Mouse (Mus musculus): ENCODE data around the gene Ubash3b.

The Ubash3b gene

DNA sequence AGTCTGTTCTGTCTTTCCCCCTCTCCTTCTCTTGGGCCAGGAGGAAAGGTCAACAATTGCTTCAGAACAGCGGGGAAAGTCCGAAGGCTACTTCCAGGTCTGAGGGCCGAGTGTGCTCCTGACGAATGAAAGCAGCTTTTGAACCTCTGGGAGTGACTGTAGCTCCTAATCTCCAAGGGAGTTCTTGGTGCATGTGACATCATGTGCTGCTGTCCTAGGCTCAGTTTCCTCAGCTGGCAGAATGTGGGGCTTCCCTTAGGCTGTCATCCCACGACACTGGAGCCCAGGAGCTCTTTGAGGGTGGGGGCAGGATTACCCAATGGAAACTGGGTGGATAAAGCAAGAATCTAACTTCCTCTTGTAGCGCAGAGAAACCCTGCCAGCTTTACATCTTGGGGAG is at the start of gene Ubash3b:
TSS of gene Ubash3b (minus strand) at position 285 of the 400 bp plus-strand sequence.
- no peak for DNase-seq (ENCODE audit: extremely low read depth, low read depth)

DNA sequence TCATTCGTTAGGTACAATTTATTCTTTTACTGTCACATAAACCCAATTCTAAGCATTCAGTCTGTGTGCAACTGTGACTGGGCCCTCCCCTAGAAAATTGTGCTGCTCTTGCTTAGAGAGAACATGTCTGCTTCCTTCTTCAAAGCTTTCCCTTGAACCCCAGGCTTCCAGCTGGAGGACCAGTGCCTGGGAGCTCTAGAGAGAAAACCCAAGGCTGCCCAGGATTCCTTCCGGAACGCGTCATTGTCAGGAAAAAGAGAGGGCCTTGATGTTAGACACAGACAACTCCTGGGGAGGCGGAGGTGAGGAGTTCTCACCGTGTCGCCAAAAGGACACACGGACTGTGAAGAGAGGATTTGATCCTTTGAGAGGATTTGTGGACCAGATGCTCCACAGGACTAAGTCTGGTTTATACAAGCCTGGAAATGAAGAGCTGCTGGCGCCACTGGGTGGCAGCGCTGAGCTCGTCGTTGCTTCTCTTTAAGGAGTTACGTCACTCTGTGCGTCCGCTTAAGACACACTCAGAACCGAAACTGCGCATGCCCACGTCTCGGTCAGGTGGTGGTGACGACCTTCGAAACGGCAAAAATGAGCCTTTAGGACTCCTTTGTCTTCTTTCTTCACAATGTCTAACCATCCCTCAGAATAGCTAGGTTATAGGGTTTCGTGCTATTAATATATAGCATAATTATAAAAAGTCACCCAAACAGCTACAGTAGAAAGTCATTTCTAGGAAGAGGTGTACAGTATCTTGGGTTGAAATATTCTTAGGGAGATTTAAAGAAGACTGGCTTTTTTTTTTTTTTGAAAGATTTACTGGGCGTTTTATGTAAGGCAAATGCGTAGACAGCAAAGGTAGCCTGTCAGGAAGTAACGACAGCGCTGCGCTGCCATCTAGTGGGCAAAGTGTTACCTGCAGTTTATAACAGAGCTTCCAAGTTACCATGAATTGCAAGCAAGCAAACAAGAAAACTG is 45.9 kb upstream of the Ubash3b start:
- peak; percentile 93 for DNase-seq (ENCODE audit: extremely low read depth, low read depth)

DNA sequence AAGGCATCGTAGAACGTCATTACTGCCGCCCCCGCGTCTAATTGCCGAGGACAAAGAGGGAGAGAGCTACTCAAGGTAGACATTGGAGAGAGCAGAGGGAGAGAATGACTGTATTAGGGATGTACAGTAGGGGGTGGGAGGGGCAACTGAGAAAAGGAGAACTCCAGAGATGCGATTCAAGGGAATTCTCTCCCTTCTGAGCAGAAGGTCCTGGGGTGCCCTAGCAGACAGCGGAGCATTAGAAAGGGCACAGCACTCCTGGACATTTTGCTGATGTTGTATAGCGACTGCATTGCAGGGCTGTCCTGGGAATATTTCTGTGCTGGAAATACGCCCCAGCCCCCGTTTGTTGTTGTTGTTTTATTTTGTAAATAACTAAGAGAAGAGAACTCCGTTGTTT is 45.2 kb upstream of the Ubash3b start:
- no peak for DNase-seq (ENCODE audit: extremely low read depth, low read depth)

DNA sequence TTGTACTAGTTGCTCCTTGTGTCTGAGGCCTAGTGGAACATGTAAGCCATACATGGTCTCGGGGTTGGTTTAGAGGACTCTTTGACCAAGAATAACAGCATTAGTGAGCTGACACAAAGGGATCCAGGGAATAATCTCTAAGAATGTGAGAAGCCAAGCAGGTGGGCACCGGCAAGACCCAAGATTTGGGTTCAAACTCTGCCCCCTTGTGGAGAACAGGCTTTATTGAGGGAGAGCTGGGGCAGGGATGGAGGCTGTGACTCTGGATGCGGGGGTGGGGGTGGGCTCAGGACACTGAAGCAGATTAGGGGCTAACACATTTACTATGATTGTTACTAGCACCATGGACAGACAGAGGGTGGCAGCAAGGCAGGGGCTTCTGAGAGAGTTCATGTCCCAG is 43.8 kb upstream of the Ubash3b start:
- no peak for DNase-seq (ENCODE audit: extremely low read depth, low read depth)

DNA sequence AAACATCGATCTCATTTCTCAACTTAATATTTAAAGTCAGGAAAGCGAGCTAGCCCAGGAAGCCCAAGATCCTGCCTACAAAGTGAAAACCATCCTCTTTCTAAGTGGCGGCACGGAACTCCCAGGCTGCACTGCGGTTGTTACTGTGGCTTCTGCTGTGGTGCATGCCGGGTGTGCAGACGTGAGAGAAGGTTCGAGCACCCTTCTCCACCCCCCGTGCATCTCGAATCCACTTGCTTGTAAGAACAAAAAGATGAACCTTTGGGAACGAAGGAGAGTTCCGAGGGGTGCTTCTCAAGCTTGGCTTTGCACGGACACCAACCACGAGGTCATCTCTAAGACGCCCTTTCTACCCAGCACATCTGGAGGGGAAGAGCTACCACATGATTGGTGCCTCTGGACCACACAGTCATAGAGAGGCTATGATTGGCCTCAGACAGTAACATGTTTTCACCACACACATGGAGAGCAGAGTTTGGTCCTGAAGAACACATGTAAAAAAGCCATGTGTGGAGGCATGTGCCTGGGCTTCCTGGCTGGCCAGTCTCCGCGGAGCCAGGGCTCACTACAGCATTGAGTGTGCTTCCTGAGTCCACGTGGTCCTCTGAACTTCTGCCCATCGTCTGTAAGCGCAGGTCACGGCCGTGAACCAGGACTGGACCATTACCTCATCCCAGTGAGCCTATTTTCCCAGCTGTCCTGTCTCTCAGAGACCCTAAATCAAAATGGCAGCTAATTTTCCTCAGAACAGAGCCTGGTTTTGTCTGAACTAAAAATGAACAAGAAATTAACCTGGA is 38.2 kb upstream of the Ubash3b start:
- no peak for DNase-seq (ENCODE audit: extremely low read depth, low read depth)

DNA sequence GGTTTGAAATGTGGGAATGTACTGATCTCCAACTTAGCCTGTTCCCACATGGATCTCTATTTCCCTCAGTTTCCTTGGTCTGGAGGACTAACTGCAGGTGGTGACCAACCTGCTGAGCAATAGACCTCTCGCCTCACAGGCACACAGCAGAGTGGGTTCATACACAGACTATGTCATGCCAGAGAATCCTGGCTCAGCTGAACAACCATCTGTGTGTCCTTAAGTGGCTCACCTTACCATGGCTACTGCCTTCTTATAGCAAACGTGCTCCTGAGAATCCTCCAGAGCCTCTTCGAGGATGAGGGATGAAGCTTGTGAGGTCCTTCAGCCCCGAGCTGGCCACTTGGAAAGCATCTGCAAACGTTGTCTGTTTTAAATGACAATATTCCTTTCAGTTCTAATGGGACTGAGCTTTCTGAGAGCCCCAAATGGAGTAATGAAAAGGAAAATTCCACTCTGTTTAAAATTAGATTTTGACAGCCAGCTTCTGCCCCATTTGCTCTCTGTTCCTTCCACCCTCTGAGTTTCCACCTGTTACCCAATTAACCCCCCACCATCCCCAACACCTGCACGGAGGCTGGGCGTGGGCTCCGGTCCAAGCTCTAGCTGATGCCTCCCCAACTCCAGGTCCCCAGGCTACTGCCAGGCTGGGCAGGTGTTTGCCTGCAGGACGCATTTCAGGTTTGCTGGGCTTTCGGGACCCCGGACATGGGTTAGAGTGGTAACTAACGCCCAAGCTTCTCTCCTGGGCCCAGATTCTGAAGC is 37.2 kb upstream of the Ubash3b start:
- DNase-seq (ENCODE audit: extremely low read depth, low read depth), result no peak

DNA sequence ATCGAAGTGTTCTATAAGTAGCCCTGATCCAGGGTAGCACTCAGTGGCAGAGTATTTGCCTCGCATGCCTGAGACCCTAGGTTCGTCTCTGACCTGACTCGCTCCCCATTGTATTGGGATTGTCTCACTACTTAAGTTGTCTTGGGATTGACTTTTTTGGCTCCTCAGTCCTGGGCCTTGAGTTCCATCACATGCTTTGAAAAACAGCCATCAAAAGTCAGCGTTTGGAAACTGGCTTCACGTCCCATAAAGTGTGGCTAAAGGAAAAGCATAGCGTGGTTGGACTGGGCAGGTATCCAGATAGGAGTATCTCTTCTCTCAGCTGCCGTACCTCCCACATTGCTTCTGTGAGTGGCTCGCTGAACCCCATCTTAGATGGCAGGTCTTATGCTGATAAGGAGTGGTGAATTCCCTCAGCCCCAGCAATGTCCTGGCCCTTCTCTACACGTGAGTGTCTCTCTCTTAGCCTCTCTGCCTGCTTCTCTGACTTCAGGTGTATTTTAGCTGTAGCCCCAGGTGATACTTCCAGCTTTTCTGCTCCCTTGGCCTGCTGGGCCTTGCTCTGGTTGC is 34.3 kb upstream of the Ubash3b start:
- peak; percentile 29 for DNase-seq (ENCODE audit: extremely low read depth, low read depth)

DNA sequence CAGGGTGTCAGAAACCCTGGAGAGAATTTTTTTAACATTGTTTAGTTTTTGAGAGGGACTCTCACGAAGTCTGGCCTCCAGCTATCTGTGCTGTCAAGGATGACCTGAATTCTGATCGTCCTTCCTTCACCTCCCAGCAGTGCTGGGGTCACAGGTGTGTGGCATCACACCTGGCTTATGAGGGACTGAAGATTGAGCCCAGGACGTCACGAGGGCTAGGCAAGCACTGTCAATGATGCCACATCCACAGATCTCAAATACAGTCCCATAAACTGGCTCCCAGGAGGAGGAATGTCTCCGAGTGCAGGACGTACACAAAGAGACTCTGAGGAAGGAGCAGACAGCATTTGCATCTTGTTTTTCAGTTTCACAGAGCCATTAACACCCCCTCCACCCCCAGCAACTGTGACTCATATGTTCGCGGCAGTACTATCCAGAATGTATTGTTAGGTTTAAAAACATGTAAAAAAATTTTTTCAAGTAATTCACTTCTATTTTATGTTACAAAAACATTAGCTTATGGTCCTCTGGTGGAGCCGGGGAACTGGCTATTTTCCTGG is 30.2 kb upstream of the Ubash3b start:
- DNase-seq (ENCODE audit: extremely low read depth, low read depth), result no peak

DNA sequence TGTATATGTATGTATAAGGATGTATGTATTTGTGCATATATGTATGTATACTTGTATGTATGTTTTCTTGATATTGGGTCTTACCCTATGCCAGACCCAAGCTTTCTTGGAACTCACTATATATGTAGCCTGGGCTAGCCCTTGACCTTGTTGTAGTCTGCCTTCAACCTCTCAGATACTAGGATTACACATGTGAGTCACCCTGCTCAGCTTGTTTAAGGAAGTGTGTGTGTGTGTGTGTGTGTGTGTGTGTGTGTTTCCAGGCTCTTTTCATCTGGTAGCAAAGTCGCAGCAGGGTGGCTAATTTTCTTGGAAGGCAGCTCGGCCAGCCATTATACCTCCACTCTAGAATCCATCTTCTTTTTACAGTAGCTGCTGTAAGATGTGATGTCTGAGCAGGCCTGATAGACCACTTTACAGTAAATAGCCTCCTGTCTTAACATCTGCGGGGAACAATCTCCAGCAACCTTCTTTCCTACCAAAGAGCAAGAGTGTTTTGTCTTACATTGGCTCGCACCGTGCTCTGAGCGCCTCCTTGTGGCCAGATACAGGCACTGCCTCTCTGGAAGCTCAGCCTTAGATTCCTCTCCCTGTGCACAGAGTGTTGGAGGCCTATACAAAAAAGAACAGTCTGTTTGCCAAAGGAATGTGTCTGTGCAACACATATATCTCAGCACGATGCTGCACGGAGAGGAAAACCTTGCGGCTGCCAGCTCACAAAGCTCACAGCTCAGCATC is 29.4 kb upstream of the Ubash3b start:
- DNase-seq (ENCODE audit: extremely low read depth, low read depth), result peak; percentile 41

DNA sequence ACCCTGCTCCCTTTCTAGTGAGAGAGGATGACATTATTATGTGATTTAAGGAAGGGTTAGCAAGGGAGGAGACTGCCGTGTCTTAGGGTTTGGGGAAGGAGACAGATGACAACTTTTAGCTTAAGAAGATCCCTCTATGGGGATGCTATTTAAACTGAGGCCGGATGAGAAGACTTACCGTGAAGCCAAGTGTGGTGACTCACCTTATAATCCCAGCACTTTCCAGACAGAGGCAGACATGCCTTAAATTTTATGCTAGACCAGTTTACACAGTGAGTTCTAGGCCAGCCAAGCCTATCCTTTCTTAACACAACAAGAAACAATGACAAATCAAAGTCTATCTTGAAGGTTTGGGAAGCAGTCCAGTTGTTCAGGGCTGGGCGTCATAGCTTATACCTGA is 26.4 kb upstream of the Ubash3b start:
- DNase-seq (ENCODE audit: extremely low read depth, low read depth), result no peak

DNA sequence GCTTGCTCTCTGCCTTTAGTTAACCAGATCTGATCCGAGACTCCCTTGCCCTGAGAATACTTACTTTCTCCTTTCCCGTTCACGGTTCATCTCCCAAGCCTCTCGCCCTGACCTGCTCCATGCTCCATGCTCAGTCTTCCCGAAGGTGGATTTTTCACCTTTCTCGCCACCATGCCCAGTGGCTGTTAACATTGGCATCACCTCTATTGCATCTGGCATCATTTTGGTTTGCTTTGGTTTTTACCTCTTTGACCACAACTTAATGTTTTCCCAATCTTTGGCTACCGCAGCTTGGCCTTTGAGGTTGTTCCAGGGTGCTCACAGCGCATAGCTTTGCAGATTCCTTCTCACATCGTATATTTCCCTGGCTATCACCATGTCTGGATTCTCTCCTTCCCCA is 26.0 kb upstream of the Ubash3b start:
- no peak for DNase-seq (ENCODE audit: extremely low read depth, low read depth)

DNA sequence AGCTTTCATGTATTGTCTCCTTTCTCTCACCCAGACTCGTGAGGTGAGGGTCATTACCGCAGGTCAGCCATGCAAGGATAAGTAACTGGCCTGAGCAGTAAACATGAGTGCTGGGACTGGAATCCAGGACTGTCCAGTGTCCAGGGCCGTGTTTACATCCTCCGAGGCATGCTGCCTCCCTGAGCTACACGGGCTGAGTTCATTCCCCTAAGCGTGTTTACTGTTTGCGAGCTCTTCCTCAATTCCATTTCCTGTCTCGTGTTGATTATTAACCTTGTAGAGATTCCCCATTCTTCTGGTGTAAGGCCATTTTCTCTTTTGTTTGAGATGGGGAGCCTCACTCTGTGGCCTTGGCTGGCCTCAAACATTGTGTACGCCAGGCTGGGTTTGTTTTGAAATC is 23.8 kb upstream of the Ubash3b start:
- no peak for DNase-seq (ENCODE audit: extremely low read depth, low read depth)

DNA sequence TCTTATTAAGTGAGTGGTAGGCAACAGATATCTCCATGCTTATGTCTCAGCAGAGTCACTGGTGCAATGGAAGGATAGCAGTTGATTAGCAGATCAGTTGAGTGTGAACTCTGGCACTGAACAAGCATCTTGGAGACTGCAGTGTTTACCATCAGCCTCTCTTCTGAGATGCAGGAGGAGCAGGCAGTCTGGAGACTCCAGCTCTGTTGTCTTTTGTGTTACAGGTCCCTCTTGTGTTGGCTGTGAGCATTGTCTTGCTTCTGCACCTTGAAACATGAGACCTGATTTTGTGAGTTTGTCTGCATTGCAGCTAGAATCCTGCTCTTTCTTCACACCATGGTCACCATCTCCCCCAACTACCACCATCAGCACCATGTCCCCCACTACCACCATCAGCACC is 21.1 kb upstream of the Ubash3b start:
- no peak for DNase-seq (ENCODE audit: extremely low read depth, low read depth)

DNA sequence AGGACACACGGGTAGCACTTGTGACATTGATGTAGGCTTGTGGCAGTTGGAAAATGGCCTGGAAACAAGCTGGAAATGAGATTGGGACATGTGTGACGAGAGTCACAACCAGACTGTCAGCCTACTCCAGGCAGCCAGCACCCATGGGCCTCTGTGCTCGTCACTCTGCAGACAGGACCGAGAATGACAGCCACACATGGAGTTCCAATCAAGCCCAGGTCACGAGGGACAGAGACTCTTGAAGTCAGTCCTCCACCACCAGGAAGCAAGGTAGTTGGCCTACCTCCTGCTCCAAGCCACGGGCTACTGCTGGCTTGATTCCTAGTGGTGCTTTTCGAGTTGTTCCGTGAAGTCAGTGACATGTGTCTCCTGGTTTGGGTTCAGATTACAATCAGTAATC is 20.3 kb upstream of the Ubash3b start:
- no peak for DNase-seq (ENCODE audit: extremely low read depth, low read depth)

DNA sequence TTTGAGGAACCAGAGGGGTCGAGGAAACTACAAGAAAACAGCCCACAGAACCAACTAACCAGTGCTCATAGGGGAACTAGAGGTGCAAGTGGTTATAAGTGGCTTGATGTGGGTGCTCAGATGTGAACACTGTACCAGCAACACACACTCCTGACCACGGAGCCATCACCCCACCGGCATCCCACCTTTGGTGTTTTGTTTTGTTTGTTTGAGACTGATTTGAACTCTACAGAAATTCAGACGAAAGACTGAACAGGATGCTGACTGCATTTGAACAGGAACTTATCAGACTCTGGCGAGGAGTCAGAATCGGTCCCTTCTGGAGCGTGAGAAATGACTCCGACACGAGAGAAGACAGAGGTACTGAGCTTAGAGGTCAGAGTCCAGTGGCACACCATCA is 19.9 kb upstream of the Ubash3b start:
- no peak for DNase-seq (ENCODE audit: extremely low read depth, low read depth)

DNA sequence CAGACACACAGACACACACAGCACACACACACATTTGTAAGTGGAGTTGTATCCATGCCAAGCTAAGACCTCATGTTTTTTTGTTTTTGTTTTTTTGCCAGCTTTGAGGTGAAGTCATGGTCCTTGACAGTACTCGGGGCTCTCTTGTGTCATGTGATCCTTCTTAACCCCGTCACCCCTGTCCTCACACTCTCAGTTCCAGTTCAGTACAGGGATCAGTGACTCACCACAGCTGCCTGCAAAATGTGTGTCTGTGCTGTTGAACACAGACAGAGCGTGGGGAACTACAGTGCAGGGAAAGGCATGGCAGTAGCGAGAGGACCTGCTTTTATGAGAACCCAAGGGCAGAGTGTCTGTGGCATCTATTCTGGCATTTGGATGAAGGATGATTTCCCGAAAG is 17.6 kb upstream of the Ubash3b start:
- no peak for DNase-seq (ENCODE audit: extremely low read depth, low read depth)

DNA sequence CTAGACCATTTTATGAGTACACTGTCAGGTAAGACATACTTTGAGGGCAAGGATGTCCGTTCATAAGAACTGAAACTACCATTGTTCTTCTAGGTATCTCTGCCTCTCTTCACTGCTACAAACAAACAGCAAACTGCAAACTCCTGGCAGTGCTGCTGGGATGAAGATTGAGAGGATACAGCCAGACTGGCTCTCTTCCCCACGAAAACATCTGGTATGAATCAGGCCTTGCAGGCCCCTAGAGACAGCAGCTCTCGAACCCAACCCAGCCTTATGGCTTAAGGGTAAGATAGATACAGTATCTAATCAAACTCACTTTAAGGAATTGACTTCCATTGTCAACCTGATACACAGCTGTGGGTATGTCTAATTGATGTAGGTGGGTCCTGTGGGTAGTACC is 11.7 kb upstream of the Ubash3b start:
- DNase-seq (ENCODE audit: extremely low read depth, low read depth), result no peak

DNA sequence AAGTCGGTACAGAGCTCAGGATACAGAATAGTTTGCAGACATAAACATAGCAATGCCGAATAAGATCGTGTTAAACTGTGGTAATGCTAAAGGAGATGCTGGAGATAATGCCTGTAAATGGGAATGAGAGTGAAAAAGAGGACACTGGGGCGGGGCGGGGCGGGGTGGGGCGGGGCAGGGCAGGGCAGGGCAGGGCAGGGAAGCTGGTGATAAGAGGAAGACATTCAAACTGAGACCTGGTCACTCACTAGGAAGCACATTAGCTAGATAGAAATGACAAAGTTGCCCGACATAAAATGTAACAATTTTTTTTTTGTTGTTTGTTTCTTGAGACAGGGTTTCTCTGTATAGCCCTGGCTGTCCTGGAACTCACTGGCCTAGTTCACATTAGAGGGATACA is 10.9 kb upstream of the Ubash3b start:
- no peak for DNase-seq (ENCODE audit: extremely low read depth, low read depth)

DNA sequence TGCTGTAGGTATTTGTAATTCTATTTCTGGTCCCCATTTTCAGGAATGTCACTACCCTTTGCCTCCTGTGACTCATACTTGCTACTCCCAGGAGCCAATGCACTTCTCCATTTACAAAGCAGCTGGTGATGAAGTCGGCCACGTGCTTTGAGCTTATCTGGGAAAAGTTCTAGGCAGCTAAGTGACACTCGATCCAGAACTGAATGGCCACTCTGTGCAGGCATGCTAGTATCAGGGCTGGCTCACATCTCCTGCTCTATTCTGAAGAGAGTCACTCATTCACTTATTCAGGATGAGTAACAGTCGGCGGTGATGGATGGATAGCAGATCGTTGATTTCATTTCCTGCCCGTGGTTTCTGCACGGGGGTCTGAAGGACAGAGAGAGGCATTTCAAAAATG is 8.5 kb upstream of the Ubash3b start:
- no peak for DNase-seq (ENCODE audit: extremely low read depth, low read depth)

DNA sequence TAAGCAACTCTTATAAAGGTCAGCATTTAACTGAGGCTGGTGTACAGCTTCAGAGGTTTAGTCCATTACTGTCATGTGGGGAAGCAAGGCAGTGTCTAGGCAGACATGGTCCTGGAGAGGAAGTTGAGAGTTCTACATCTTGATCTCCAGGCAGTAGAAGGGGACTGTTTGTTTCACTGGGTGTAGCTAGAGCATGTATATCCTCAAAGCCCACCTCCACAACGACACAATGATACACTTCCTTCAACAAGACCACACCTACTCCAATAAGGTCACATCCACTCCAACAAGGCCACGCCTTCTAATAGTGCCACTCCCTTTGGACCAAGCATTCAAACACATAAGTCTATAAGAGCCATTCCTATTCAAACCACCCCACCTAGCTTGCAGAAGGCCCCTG is 7.2 kb upstream of the Ubash3b start:
- DNase-seq (ENCODE audit: extremely low read depth, low read depth), result peak; percentile 82
